Mouse (Mus musculus) forebrain, embryonic 14.5 days (tissue): ENCODE measurements around the gene 1700029I15Rik. TPM values are rescaled to one million over a fixed set of nuclear protein-coding genes. Genes with fewer than 3 reads are reported as not detected.
A peak's percentile ranks its signal among the peaks of the same experiment; 100 is the strongest.

ENCODE experiments used
- ATAC-seq: fragments of 200-750 bp; cut with Nextera tagmentation; 2 replicates; pipeline ENCODE4 v1.8.0; 2017; ENCODE audit warnings: mild to moderate bottlenecking, moderate library complexity
- DNase-seq: peaks from one replicate; pipeline ENCODE4 v3.0.0-alpha.2; 2015; ENCODE audit warnings: low spot score
- H3K27ac ChIP-seq: fragments of 300-500 bp; sonication (generic); 2 replicates; pipeline ENCODE4 v1.5.1; 2014; ENCODE audit warnings: low read depth, mild to moderate bottlenecking, control low read depth, low read length, moderate library complexity
- H3K27me3 ChIP-seq: fragments of 300-500 bp; sonication (generic); replicated peaks from 2 replicates; pipeline ENCODE4 v1.6.1; 2014; ENCODE audit warnings: low read length, control low read depth, mixed read lengths; ENCODE audit not compliant: control insufficient read depth, insufficient read depth
- H3K36me3 ChIP-seq: fragments of 300-500 bp; sonication (generic); 2 replicates; pipeline ENCODE4 v1.6.1; 2014; ENCODE audit warnings: low read length, control low read depth; ENCODE audit not compliant: control insufficient read depth, insufficient read depth
- H3K4me1 ChIP-seq: fragments of 300-500 bp; sonication (generic); 2 replicates; pipeline ENCODE4 v1.6.1; 2014; ENCODE audit warnings: antibody characterized with exemption, low read length, control low read depth; ENCODE audit not compliant: control insufficient read depth, insufficient read depth
- H3K4me2 ChIP-seq: fragments of 300-500 bp; sonication (generic); 2 replicates; pipeline ENCODE4 v1.6.1; 2014; ENCODE audit warnings: mild to moderate bottlenecking, control low read depth, low read length
- H3K4me3 ChIP-seq: fragments of 300-500 bp; sonication (generic); 2 replicates; pipeline ENCODE4 v1.5.1; 2014; ENCODE audit warnings: low read depth, low read length, control low read depth
- H3K9ac ChIP-seq: fragments of 300-500 bp; sonication (generic); 2 replicates; pipeline ENCODE4 v1.6.1; 2014; ENCODE audit warnings: mild to moderate bottlenecking, low read length, control low read depth, moderate library complexity
- H3K9me3 ChIP-seq: fragments of 300-500 bp; sonication (generic); replicated peaks from 2 replicates; pipeline ENCODE4 v1.6.1; 2016; ENCODE audit warnings: low read length, control low read depth, mixed read lengths; ENCODE audit not compliant: control insufficient read depth
- WGBS: fragments of 180-500 bp; shearing (Covaris S2); extraction: QIAGEN DNeasy Blood & Tissue Kit; methylation state at CpG from one replicate; pipeline ENCODE4 v1.1.7; 2014; 5-methylcytosine and 5-hydroxymethylcytosine counted together
- polyA plus RNA-seq: library from polyadenylated mRNA; unstranded; fragments of >200 nt; fragmentation: Nextera tagmentation; extraction: Ambion mirVana; gene quantifications from 2 replicates; pipeline ENCODE4 v1.2.1, GENCODE M21; 2014

Gene 1700029I15Rik
- polyA plus RNA-seq, 1 experiment from 2014 or later, result 3.7 TPM

- Histone ChIP-seq H3K36me3 (peaks cover 79% of the 10 kb centered on the region), H3K27ac (peak overlapping the region; percentile 9; the same call in 1 of the 2 replicates), H3K4me1 (no peaks in the 10 kb centered on the region), H3K9me3 (no peaks in the 10 kb centered on the region), H3K4me2 (no peak overlapping the region), H3K4me3 (no peak overlapping the region), H3K27me3 (no peaks in the 10 kb centered on the region), H3K9ac (no peak overlapping the region)
- ATAC-seq (peak; percentile 54; the same call in 1 of the 2 replicates), DNase-seq (peak; percentile 58)
- WGBS, result 68% methylated on average over 25 of the region's 25 CpGs
These were observed 22.0 kb upstream of the 1700029I15Rik start for GRCm38 (mm10) chr2:92360186-92360823.

- Histone ChIP-seq H3K36me3 (peaks cover 74% of the 10 kb centered on the region), H3K9me3 (no peaks in the 10 kb centered on the region), H3K4me1 (no peaks in the 10 kb centered on the region), H3K27ac (no peak overlapping the region; the same call in 1 of the 2 replicates), H3K4me3 (no peak overlapping the region), H3K27me3 (no peaks in the 10 kb centered on the region), H3K9ac (no peak overlapping the region), H3K4me2 (no peak overlapping the region)
- ATAC-seq (peak; percentile 56; the same call in 1 of the 2 replicates), DNase-seq (no peak)
- 23% methylated on average over 11 of the region's 12 CpGs for WGBS
These were observed 21.4 kb upstream of the 1700029I15Rik start for GRCm38 (mm10) chr2:92360893-92361292.

- Histone ChIP-seq H3K27ac (no peak overlapping the region), H3K9me3 (no peaks in the 10 kb centered on the region), H3K36me3 (peaks cover 66% of the 10 kb centered on the region), H3K27me3 (no peaks in the 10 kb centered on the region), H3K9ac (no peak overlapping the region), H3K4me3 (no peak overlapping the region), H3K4me1 (no peaks in the 10 kb centered on the region), H3K4me2 (no peak overlapping the region)
- WGBS, result 84% methylated on average over 8 of the region's 8 CpGs
- DNase-seq (no peak), ATAC-seq (no peak)
These were observed 20.5 kb upstream of the 1700029I15Rik start for GRCm38 (mm10) chr2:92361795-92362194.

GRCm38 (mm10) chr2:92362571-92363228 lies 19.6 kb upstream of the 1700029I15Rik start:
- H3K27ac ChIP-seq, result no peak overlapping the region
- no peak overlapping the region for H3K4me3 ChIP-seq
- H3K9me3 ChIP-seq, result no peaks in the 10 kb centered on the region
- H3K4me2 ChIP-seq, result no peak overlapping the region
- no peaks in the 10 kb centered on the region for H3K27me3 ChIP-seq
- H3K36me3 ChIP-seq, result peaks cover 57% of the 10 kb centered on the region
- no peaks in the 10 kb centered on the region for H3K4me1 ChIP-seq
- H3K9ac ChIP-seq, result no peak overlapping the region
- ATAC-seq (no peak), DNase-seq (no peak)
- 97% methylated on average over 6 of the region's 6 CpGs for WGBS

- Histone ChIP-seq H3K27me3 (no peaks in the 10 kb centered on the region), H3K9ac (no peak overlapping the region), H3K4me2 (no peak overlapping the region), H3K36me3 (peaks cover 43% of the 10 kb centered on the region), H3K27ac (no peak overlapping the region), H3K4me3 (no peak overlapping the region), H3K9me3 (no peaks in the 10 kb centered on the region), H3K4me1 (no peaks in the 10 kb centered on the region)
- WGBS, result 82% methylated on average over 4 of the region's 4 CpGs
- no peak for DNase-seq
- ATAC-seq, result no peak
These were observed 18.3 kb upstream of the 1700029I15Rik start for GRCm38 (mm10) chr2:92364086-92364485.

GRCm38 (mm10) chr2:92365568-92365967 lies 16.8 kb upstream of the 1700029I15Rik start:
- H3K27ac ChIP-seq, result no peak overlapping the region
- H3K4me2 ChIP-seq, result no peak overlapping the region
- no peak overlapping the region for H3K9ac ChIP-seq
- H3K27me3 ChIP-seq, result 0 out of 2 replicates have a peak, but pooled peaks cover 7% of the 10 kb centered on the region
- ATAC-seq, result no peak
- WGBS, result 93% methylated on average over 10 of the region's 10 CpGs
- peaks cover 28% of the 10 kb centered on the region for H3K36me3 ChIP-seq
- DNase-seq, result no peak
- peaks cover 4% of the 10 kb centered on the region; the same call in 1 of the 2 replicates for H3K4me1 ChIP-seq
- no peaks in the 10 kb centered on the region for H3K9me3 ChIP-seq
- no peak overlapping the region for H3K4me3 ChIP-seq

GRCm38 (mm10) chr2:92367383-92368029 lies 14.8 kb upstream of the 1700029I15Rik start:
- Histone ChIP-seq H3K4me3 (no peak overlapping the region), H3K27me3 (0 out of 2 replicates have a peak, but pooled peaks cover 15% of the 10 kb centered on the region), H3K36me3 (peaks cover 21% of the 10 kb centered on the region), H3K27ac (no peak overlapping the region), H3K4me2 (no peak overlapping the region), H3K9ac (no peak overlapping the region), H3K4me1 (peaks cover 23% of the 10 kb centered on the region), H3K9me3 (no peaks in the 10 kb centered on the region)
- WGBS, result 47% methylated on average over 20 of the region's 20 CpGs
- ATAC-seq (no peak), DNase-seq (no peak)

GRCm38 (mm10) chr2:92370375-92370774 lies 12.0 kb upstream of the 1700029I15Rik start:
- DNase-seq (no peak), ATAC-seq (no peak)
- Histone ChIP-seq H3K36me3 (no peaks in the 10 kb centered on the region), H3K4me3 (peak overlapping the region; percentile 19), H3K4me2 (peak overlapping the region; percentile 50), H3K9me3 (no peaks in the 10 kb centered on the region), H3K4me1 (peaks cover 38% of the 10 kb centered on the region), H3K9ac (peak overlapping the region; percentile 46), H3K27ac (no peak overlapping the region), H3K27me3 (0 out of 2 replicates have a peak, but pooled peaks cover 15% of the 10 kb centered on the region)
- WGBS, result 11% methylated on average over 19 of the region's 19 CpGs
